Mouse (Mus musculus) embryonic facial prominence, embryonic 15.5 days (tissue): ENCODE data around the gene Setd1a. TPM values are rescaled to one million over a fixed set of nuclear protein-coding genes. Genes with fewer than 3 reads are reported as not detected.

Experiments used
- ATAC-seq: fragments of 200-750 bp; cut with Nextera tagmentation; 2 replicates; pipeline ENCODE4 v1.8.0; 2017; ENCODE audit warnings: low read depth, moderate TSS enrichment; ENCODE audit not compliant: insufficient number of reproducible peaks, low FRiP score, low TSS enrichment
- H3K27ac ChIP-seq: fragments of 300-500 bp; sonication (generic); replicated peaks from 2 replicates; pipeline ENCODE4 v1.5.1; 2015; ENCODE audit warnings: mild to moderate bottlenecking, inconsistent platforms
- H3K27me3 ChIP-seq: fragments of 300-500 bp; sonication (generic); 2 replicates; pipeline ENCODE4 v1.6.1; 2015; ENCODE audit warnings: inconsistent platforms
- H3K36me3 ChIP-seq: fragments of 300-500 bp; sonication (generic); 2 replicates; pipeline ENCODE4 v1.6.1; 2015; ENCODE audit warnings: mild to moderate bottlenecking, inconsistent platforms
- H3K4me1 ChIP-seq: fragments of 300-500 bp; sonication (generic); 2 replicates; pipeline ENCODE4 v1.6.1; 2015; ENCODE audit warnings: inconsistent platforms
- H3K4me2 ChIP-seq: fragments of 300-500 bp; sonication (generic); replicated peaks from 2 replicates; pipeline ENCODE4 v1.6.1; 2015; ENCODE audit warnings: mild to moderate bottlenecking, inconsistent platforms
- H3K4me3 ChIP-seq: fragments of 300-500 bp; sonication (generic); replicated peaks from 2 replicates; pipeline ENCODE4 v1.5.1; 2015; ENCODE audit warnings: mild to moderate bottlenecking, inconsistent platforms
- H3K9ac ChIP-seq: fragments of 300-500 bp; sonication (generic); 2 replicates; pipeline ENCODE4 v1.6.1; 2015; ENCODE audit warnings: inconsistent platforms
- H3K9me3 ChIP-seq: fragments of 300-500 bp; sonication (generic); replicated peaks from 2 replicates; pipeline ENCODE4 v1.6.1; 2016; ENCODE audit warnings: inconsistent platforms
- WGBS: fragments of 180-500 bp; shearing (Covaris S2); methylation state at CpG from one replicate; pipeline ENCODE4 v1.1.7; 2015; 5-methylcytosine and 5-hydroxymethylcytosine counted together
- polyA plus RNA-seq: library from polyadenylated mRNA; unstranded; fragments of >200 nt; fragmentation: Nextera tagmentation; extraction: Ambion mirVana; gene quantifications from 2 replicates; pipeline ENCODE4 v1.2.1, GENCODE M21; 2015

Setd1a gene
- polyA plus RNA-seq, 1 experiment from 2014 or later, result 26.3 TPM

- Histone ChIP-seq H3K4me3 (no peak overlapping the region), H3K4me1 (peaks cover 29% of the 10 kb centered on the region), H3K36me3 (peaks cover 75% of the 10 kb centered on the region), H3K27ac (0 out of 2 replicates have a peak overlapping the region, but pooled peaks have one; percentile 29), H3K9ac (no peak overlapping the region), H3K4me2 (peak overlapping the region; percentile 27), H3K27me3 (no peaks in the 10 kb centered on the region), H3K9me3 (no peaks in the 10 kb centered on the region)
- ATAC-seq, result no peak
- 72% methylated on average over 19 of the region's 19 CpGs for WGBS
These were observed 26.0 kb upstream of the Setd1a start for GRCm38 (mm10) chr7:127750131-127751127.

- no peak overlapping the region for H3K27ac ChIP-seq
- no peak overlapping the region for H3K4me2 ChIP-seq
- no peaks in the 10 kb centered on the region for H3K27me3 ChIP-seq
- H3K4me3 ChIP-seq, result no peak overlapping the region
- no peak overlapping the region for H3K9ac ChIP-seq
- no peak for ATAC-seq
- H3K36me3 ChIP-seq, result peaks cover 84% of the 10 kb centered on the region
- peaks cover 40% of the 10 kb centered on the region for H3K4me1 ChIP-seq
- WGBS, result 94% methylated on average over 5 of the region's 5 CpGs
- no peaks in the 10 kb centered on the region for H3K9me3 ChIP-seq
These were observed 24.9 kb upstream of the Setd1a start for GRCm38 (mm10) chr7:127751619-127752018.

- no peak overlapping the region for H3K9ac ChIP-seq
- WGBS, result 95% methylated on average over 27 of the region's 27 CpGs
- ATAC-seq, result no peak
These were observed 24.4 kb upstream of the Setd1a start for GRCm38 (mm10) chr7:127752069-127752468.

GRCm38 (mm10) chr7:127753158-127753557 lies 23.3 kb upstream of the Setd1a start:
- Histone ChIP-seq H3K4me2 (no peak overlapping the region), H3K27me3 (no peaks in the 10 kb centered on the region), H3K9me3 (no peaks in the 10 kb centered on the region), H3K9ac (no peak overlapping the region), H3K4me1 (peaks cover 35% of the 10 kb centered on the region), H3K36me3 (peaks cover 96% of the 10 kb centered on the region), H3K27ac (no peak overlapping the region), H3K4me3 (no peak overlapping the region)
- 46% methylated on average over 5 of the region's 5 CpGs for WGBS
- no peak for ATAC-seq

More at GRCm38 (mm10) chr7:127752069-127752468, 24.4 kb upstream of the Setd1a start:
- Histone ChIP-seq H3K27me3 (no peaks in the 10 kb centered on the region), H3K4me1 (peaks cover 44% of the 10 kb centered on the region), H3K36me3 (peaks cover 88% of the 10 kb centered on the region), H3K9me3 (no peaks in the 10 kb centered on the region), H3K4me3 (no peak overlapping the region), H3K27ac (no peak overlapping the region), H3K4me2 (no peak overlapping the region)

- Histone ChIP-seq H3K27me3 (no peaks in the 10 kb centered on the region), H3K4me2 (no peak overlapping the region), H3K36me3 (peaks cover 96% of the 10 kb centered on the region), H3K27ac (no peak overlapping the region), H3K4me1 (peaks cover 33% of the 10 kb centered on the region), H3K4me3 (no peak overlapping the region), H3K9me3 (no peaks in the 10 kb centered on the region), H3K9ac (no peak overlapping the region)
- no peak for ATAC-seq
- 82% methylated on average over 7 of the region's 7 CpGs for WGBS
These were observed 22.7 kb upstream of the Setd1a start for GRCm38 (mm10) chr7:127753741-127754140.

GRCm38 (mm10) chr7:127759716-127760115 lies 16.8 kb upstream of the Setd1a start:
- no peak overlapping the region for H3K4me3 ChIP-seq
- H3K4me1 ChIP-seq, result peaks cover 36% of the 10 kb centered on the region
- no peak overlapping the region; the same call in 1 of the 2 replicates for H3K27ac ChIP-seq
- H3K36me3 ChIP-seq, result peaks cover 61% of the 10 kb centered on the region
- no peaks in the 10 kb centered on the region for H3K27me3 ChIP-seq
- no peak overlapping the region for H3K4me2 ChIP-seq
- H3K9me3 ChIP-seq, result no peaks in the 10 kb centered on the region
- WGBS, result 27% methylated on average over 6 of the region's 6 CpGs
- H3K9ac ChIP-seq, result no peak overlapping the region
- ATAC-seq, result no peak

- H3K27me3 ChIP-seq, result no peaks in the 10 kb centered on the region
- peak overlapping the region; percentile 17; the same call in 1 of the 2 replicates for H3K27ac ChIP-seq
- 80% methylated on average over 3 of the region's 3 CpGs for WGBS
- ATAC-seq, result no peak
- no peak overlapping the region for H3K4me3 ChIP-seq
- H3K4me2 ChIP-seq, result no peak overlapping the region
- H3K4me1 ChIP-seq, result peaks cover 29% of the 10 kb centered on the region
- H3K9me3 ChIP-seq, result no peaks in the 10 kb centered on the region
- H3K9ac ChIP-seq, result peak overlapping the region; percentile 12; the same call in 1 of the 2 replicates
- peaks cover 61% of the 10 kb centered on the region for H3K36me3 ChIP-seq
These were observed 16.0 kb upstream of the Setd1a start for GRCm38 (mm10) chr7:127760478-127760877.

GRCm38 (mm10) chr7:127761026-127761425 lies 15.4 kb upstream of the Setd1a start:
- Histone ChIP-seq H3K36me3 (peaks cover 63% of the 10 kb centered on the region), H3K27ac (0 out of 2 replicates have a peak overlapping the region, but pooled peaks have one; percentile 17), H3K9me3 (no peaks in the 10 kb centered on the region), H3K27me3 (no peaks in the 10 kb centered on the region), H3K4me1 (peaks cover 25% of the 10 kb centered on the region), H3K4me3 (no peak overlapping the region), H3K9ac (no peak overlapping the region), H3K4me2 (no peak overlapping the region)
- 0 out of 2 replicates have a peak, but pooled peaks have one; percentile 32 for ATAC-seq
- 42% methylated on average over 7 of the region's 7 CpGs for WGBS

GRCm38 (mm10) chr7:127763642-127764041 lies 12.8 kb upstream of the Setd1a start:
- ATAC-seq, result no peak

GRCm38 (mm10) chr7:127765756-127766155 lies 10.7 kb upstream of the Setd1a start:
- WGBS, result 75% methylated on average over 2 of the region's 2 CpGs
- Histone ChIP-seq H3K36me3 (peaks cover 56% of the 10 kb centered on the region), H3K9ac (no peak overlapping the region), H3K4me2 (no peak overlapping the region), H3K4me3 (no peak overlapping the region), H3K27ac (no peak overlapping the region), H3K9me3 (no peaks in the 10 kb centered on the region), H3K4me1 (peaks cover 27% of the 10 kb centered on the region), H3K27me3 (no peaks in the 10 kb centered on the region)
- ATAC-seq, result no peak

More at GRCm38 (mm10) chr7:127763642-127764041, 12.8 kb upstream of the Setd1a start:
- Histone ChIP-seq H3K27me3 (no peaks in the 10 kb centered on the region), H3K27ac (no peak overlapping the region), H3K4me3 (no peak overlapping the region), H3K4me2 (no peak overlapping the region), H3K36me3 (peaks cover 58% of the 10 kb centered on the region), H3K4me1 (peaks cover 23% of the 10 kb centered on the region), H3K9me3 (no peaks in the 10 kb centered on the region), H3K9ac (no peak overlapping the region)
- 89% methylated on average over 4 of the region's 4 CpGs for WGBS

GRCm38 (mm10) chr7:127766851-127767609 lies 9.4 kb upstream of the Setd1a start:
- no peak overlapping the region for H3K4me3 ChIP-seq
- 66% methylated on average over 17 of the region's 17 CpGs for WGBS
- H3K27me3 ChIP-seq, result no peaks in the 10 kb centered on the region
- H3K36me3 ChIP-seq, result peaks cover 52% of the 10 kb centered on the region
- H3K9me3 ChIP-seq, result no peaks in the 10 kb centered on the region
- H3K4me2 ChIP-seq, result no peak overlapping the region
- ATAC-seq, result no peak
- H3K27ac ChIP-seq, result no peak overlapping the region
- H3K4me1 ChIP-seq, result peaks cover 34% of the 10 kb centered on the region
- no peak overlapping the region for H3K9ac ChIP-seq
